Mouse (Mus musculus) liver, adult 10 weeks (tissue): ENCODE results near the gene Zcchc9. TPM values are rescaled to one million over a fixed set of nuclear protein-coding genes. Genes with fewer than 3 reads are reported as not detected.

Experiments
- polyA plus RNA-seq: library from polyadenylated mRNA; stranded (reverse); fragments of 350-450 nt; fragmentation: Illumina TruSeq; extraction: RNeasy Lipid Tissue Mini Kit (QIAGEN cat#74804); gene quantifications from one replicate; pipeline ENCODE4 v1.2.3, GENCODE M21; 2014; ENCODE audit warnings: low read depth, low replicate concordance

Zcchc9 gene
- polyA plus RNA-seq = 20.5 TPM

GRCm38 (mm10) chr13:91807155-91807839 lies at the start of gene Zcchc9:
TSS of gene Zcchc9 (minus strand) at chr13:91807705.

Other genes starting within 250 kb of the Zcchc9 start
- gene Acot12, start 66.2 kb downstream of the Zcchc9 start, polyA plus RNA-seq = 160 TPM
- gene Ckmt2, start 69.2 kb upstream of the Zcchc9 start, polyA plus RNA-seq = not detected